Mouse (Mus musculus) heart, adult 2 months (tissue): ENCODE data around the gene Vps35. TPM values are rescaled to one million over a fixed set of nuclear protein-coding genes. Genes with fewer than 3 reads are reported as not detected.
A peak's percentile ranks its signal among the peaks of the same experiment; 100 is the strongest.

Experiments used
- DNase-seq, 2 experiments: peaks; one replicate each; pipeline ENCODE4 v3.0.0; 2021
- H3K27ac ChIP-seq: fragments of 200-600 bp; 2 replicates; pipeline ENCODE4 v1.8.1; 2022
- H3K27me3 ChIP-seq: fragments of 200-500 bp; 2 replicates; pipeline ENCODE4 v1.6.1; 2012; ENCODE audit warnings: mild to moderate bottlenecking, low read length, inconsistent platforms, mixed read lengths; ENCODE audit not compliant: control insufficient read depth, insufficient read depth
- H3K36me3 ChIP-seq: fragments of 200-500 bp; 2 replicates; pipeline ENCODE4 v1.6.1; 2012; ENCODE audit warnings: low read length, inconsistent platforms; ENCODE audit not compliant: control insufficient read depth, insufficient read depth
- H3K4me1 ChIP-seq: fragments of 200-500 bp; 2 replicates; pipeline ENCODE4 v1.6.1; 2011; ENCODE audit warnings: low read length; ENCODE audit not compliant: control insufficient read depth, insufficient read depth
- H3K4me3 ChIP-seq: fragments of 200-600 bp; 2 replicates; pipeline ENCODE4 v1.8.1; 2022
- H3K79me2 ChIP-seq: fragments of 200-500 bp; replicated peaks from 2 replicates; pipeline ENCODE4 v1.6.1; 2012; ENCODE audit warnings: mild to moderate bottlenecking, inconsistent platforms, low read length, moderate library complexity, mixed read lengths; ENCODE audit not compliant: control insufficient read depth, insufficient read depth
- H3K9ac ChIP-seq: fragments of 200-500 bp; 2 replicates; pipeline ENCODE4 v1.6.1; 2012; ENCODE audit warnings: low read depth, mild to moderate bottlenecking, control low read depth, inconsistent platforms, low read length, mixed read lengths
- CTCF ChIP-seq: fragments of 200-600 bp; IDR thresholded peaks from 2 replicates; pipeline ENCODE4 v1.8.1; 2022; ENCODE audit warnings: antibody characterized with exemption, mild to moderate bottlenecking, moderate library complexity
- EP300 ChIP-seq: fragments of 200-500 bp; IDR thresholded peaks from 2 replicates; pipeline ENCODE4 v1.6.1; 2011; ENCODE audit warnings: low read depth, low read length, control low read depth; ENCODE audit not compliant: insufficient read depth
- POLR2A ChIP-seq: fragments of 200-500 bp; IDR thresholded peaks from 2 replicates; pipeline ENCODE4 v1.6.1; 2011; ENCODE audit warnings: mild to moderate bottlenecking, low read depth, low read length, control low read depth; ENCODE audit not compliant: insufficient read depth
- WGBS: fragments of 180-500 bp; shearing (Covaris S2); methylation state at CpG from one replicate; pipeline ENCODE4 v1.1.7; 2018; 5-methylcytosine and 5-hydroxymethylcytosine counted together
- intact Hi-C: fragments of 180-260 bp; cut with DNase I; formaldehyde crosslinking; loops from one replicate; pipeline ENCODE4 v1.15.1; 2025
- polyA plus RNA-seq: library from polyadenylated mRNA; depleted of rRNA; stranded (reverse); fragments of >200 nt; gene quantifications from 2 replicates; pipeline ENCODE4 v1.2.3, GENCODE M21; 2012
- total RNA-seq, 2 experiments: library from RNA; stranded (reverse); gene quantifications; 2 replicates each; pipeline ENCODE4 v1.2.3; 2021

Vps35 gene
- total and polyA plus RNA-seq, 3 experiments: 19.0 to 68.9 (median 63.5) TPM

- H3K27ac ChIP-seq: no peak overlapping the region
- DNase-seq: no peak
- no peaks in the 10 kb centered on the region for H3K4me1 ChIP-seq
- H3K79me2 ChIP-seq: no peaks in the 10 kb centered on the region
- WGBS: 97% methylated on average over 2 of the region's 2 CpGs
- intact Hi-C loops: no loop called here
- H3K9ac ChIP-seq: no peak overlapping the region
- H3K36me3 ChIP-seq: peaks cover 3% of the 10 kb centered on the region
- TF ChIP-seq CTCF: no peak
- no peak for TF ChIP-seq POLR2A
- no peak for TF ChIP-seq EP300
- H3K27me3 ChIP-seq: no peaks in the 10 kb centered on the region
- H3K4me3 ChIP-seq: no peak overlapping the region
Observed at GRCm38 (mm10) chr8:85308564-85308963, 9.0 kb upstream of the Vps35 start.

- 67% methylated on average over 5 of the region's 5 CpGs for WGBS
Observed at GRCm38 (mm10) chr8:85303531-85303930, 3.9 kb upstream of the Vps35 start.

DNA sequence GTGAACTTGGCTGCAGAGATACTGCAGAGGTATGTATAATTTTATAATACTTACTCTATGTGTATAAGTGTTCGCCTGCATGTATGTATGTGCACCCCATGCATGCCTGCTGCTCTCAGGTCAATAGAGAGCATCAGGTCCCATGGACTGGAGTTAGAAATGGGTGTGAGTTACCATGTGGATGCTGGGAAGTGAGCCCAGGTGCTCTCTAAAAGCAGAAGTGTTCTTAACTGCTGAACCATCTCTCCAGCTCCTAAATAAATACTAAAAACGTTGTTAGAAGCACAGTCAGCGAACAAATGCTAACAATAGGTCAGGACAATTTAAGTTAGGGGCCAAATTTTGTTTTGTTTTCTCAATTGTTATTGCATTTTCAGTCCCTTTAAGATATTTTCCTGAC is 3.3 kb upstream of the Vps35 start:
- H3K9ac ChIP-seq: no peak overlapping the region
- intact Hi-C loops: no loop called here
- no peak overlapping the region for H3K27ac ChIP-seq
- TF ChIP-seq EP300 (no peak), CTCF (no peak), POLR2A (no peak)
- DNase-seq: no peak
- H3K79me2 ChIP-seq: peaks cover 3% of the 10 kb centered on the region
- H3K36me3 ChIP-seq: peaks cover 13% of the 10 kb centered on the region
- no peak overlapping the region for H3K4me3 ChIP-seq
- peaks cover 1% of the 10 kb centered on the region for H3K4me1 ChIP-seq
- 85% methylated on average over 3 of the region's 3 CpGs for WGBS
- no peaks in the 10 kb centered on the region for H3K27me3 ChIP-seq

More at GRCm38 (mm10) chr8:85303531-85303930, 3.9 kb upstream of the Vps35 start:
- Histone ChIP-seq H3K27ac (no peak overlapping the region), H3K4me1 (peaks cover under 1% of the 10 kb centered on the region), H3K4me3 (no peak overlapping the region), H3K27me3 (no peaks in the 10 kb centered on the region), H3K9ac (no peak overlapping the region), H3K79me2 (peaks cover 3% of the 10 kb centered on the region), H3K36me3 (peaks cover 12% of the 10 kb centered on the region)
- intact Hi-C loops: no loop called here
- TF ChIP-seq CTCF: no peak
- TF ChIP-seq EP300: no peak
- TF ChIP-seq POLR2A: no peak
- no peak for DNase-seq

GRCm38 (mm10) chr8:85301941-85302340 is 2.3 kb upstream of the Vps35 start:
- no peak for DNase-seq
- peaks cover 17% of the 10 kb centered on the region for H3K36me3 ChIP-seq

DNA sequence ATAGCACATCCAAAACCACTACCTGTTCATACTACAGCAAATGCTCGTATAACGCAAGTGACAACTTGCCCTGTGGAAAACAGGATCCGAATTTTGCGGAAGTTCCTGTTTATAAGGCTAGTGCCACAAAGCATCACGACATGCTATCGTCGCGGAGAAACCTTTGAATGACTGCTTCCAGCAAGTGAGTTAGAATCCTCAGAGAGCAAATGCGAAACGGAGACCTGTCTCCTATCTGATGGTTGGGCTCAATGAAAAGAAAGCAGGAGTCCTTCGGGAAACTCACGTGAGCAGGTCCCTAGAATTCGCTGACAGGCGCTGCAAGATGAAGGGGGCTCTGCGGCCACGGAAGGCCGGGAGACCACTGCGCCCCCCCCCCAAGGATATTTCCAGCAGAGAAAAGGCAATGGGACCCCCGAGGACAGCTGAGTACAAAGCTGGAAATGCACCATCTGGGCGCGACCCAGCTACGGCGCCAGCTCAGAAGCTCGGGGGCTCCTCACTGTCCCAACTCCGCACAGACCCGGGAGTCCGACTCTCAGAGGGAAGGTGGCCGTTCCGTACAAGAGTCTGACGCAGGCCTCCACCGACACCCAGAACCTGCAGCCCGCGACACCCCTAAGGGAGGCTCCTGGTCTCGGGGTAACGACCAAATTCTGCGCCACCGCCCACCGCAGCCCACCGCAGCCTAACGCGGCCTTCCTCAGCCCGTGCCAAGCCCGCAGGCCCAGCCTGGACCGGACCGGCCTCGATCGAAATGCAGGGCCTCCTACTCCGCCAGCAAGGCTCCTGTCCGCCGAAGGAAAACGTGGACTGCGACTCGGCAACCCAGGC is 785 bp downstream of the Vps35 start:
- Histone ChIP-seq H3K79me2 (peaks cover 3% of the 10 kb centered on the region), H3K9ac (peak overlapping the region; percentile 93), H3K36me3 (peaks cover 14% of the 10 kb centered on the region), H3K4me1 (peaks cover 1% of the 10 kb centered on the region), H3K27ac (peak overlapping the region; percentile 99), H3K27me3 (no peaks in the 10 kb centered on the region), H3K4me3 (peak overlapping the region; percentile 96)
- under 1% methylated on average over 53 of the region's 53 CpGs for WGBS
- no peak for TF ChIP-seq POLR2A
- no peak for TF ChIP-seq EP300
- no peak for TF ChIP-seq CTCF
- intact Hi-C loops: loop anchor here (5.0 kb wide), 1 partner anchor 217 kb away; the partner anchor contains the start of genes Man2b1, Wdr83 and Wdr83os
- DNase-seq: peak in 1 of 2 experiments; percentile 13

More at GRCm38 (mm10) chr8:85301941-85302340, 2.3 kb upstream of the Vps35 start:
- Histone ChIP-seq H3K4me3 (no peak overlapping the region), H3K27ac (no peak overlapping the region), H3K79me2 (peaks cover 3% of the 10 kb centered on the region), H3K27me3 (no peaks in the 10 kb centered on the region), H3K4me1 (peaks cover 1% of the 10 kb centered on the region), H3K9ac (no peak overlapping the region)
- intact Hi-C loops: no loop called here
- 16% methylated on average over 1 of the region's 1 CpGs for WGBS
- TF ChIP-seq CTCF (no peak), EP300 (no peak), POLR2A (no peak)

DNA sequence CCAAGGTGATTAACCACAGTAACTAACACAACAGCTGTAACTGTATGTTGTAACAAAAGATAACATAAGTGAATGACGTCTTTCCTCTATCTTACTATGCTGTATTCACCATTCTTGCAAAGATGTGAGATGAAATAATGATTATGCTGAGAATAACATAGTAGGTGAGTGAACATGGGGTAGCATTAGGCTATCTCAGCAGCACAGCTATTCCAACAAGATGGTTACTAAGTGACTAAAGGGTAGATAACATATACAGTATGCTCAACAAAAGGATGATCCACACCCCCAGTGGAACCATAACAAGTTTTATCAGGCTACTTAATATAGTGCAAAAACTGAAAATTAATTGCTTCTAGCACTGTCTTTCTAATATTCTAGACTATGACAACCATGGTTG is 12.8 kb downstream of the Vps35 start:
- WGBS: 87% methylated on average over 1 of the region's 1 CpGs
- no peak for TF ChIP-seq POLR2A
- TF ChIP-seq CTCF: no peak
- TF ChIP-seq EP300: no peak
- H3K9ac ChIP-seq: no peak overlapping the region
- no peaks in the 10 kb centered on the region for H3K27me3 ChIP-seq
- peaks cover 11% of the 10 kb centered on the region for H3K36me3 ChIP-seq
- H3K79me2 ChIP-seq: no peaks in the 10 kb centered on the region
- intact Hi-C loops: no loop called here
- no peak overlapping the region for H3K27ac ChIP-seq
- H3K4me3 ChIP-seq: no peak overlapping the region
- H3K4me1 ChIP-seq: no peaks in the 10 kb centered on the region
- DNase-seq: no peak
